Mouse (Mus musculus) bone marrow macrophage, adult 2 months (primary cell): ENCODE data around the gene Pacs2.

ENCODE experiments used
- CTCF ChIP-seq: IDR thresholded peaks from 2 replicates; pipeline ENCODE4 v1.5.1; 2012; ENCODE audit warnings: low read depth, mild to moderate bottlenecking, low read length, moderate library complexity
- POLR2A ChIP-seq: IDR thresholded peaks from 2 replicates; pipeline ENCODE4 v1.6.1; 2012; ENCODE audit warnings: mild to moderate bottlenecking, low read depth, low read length, borderline replicate concordance

DNA sequence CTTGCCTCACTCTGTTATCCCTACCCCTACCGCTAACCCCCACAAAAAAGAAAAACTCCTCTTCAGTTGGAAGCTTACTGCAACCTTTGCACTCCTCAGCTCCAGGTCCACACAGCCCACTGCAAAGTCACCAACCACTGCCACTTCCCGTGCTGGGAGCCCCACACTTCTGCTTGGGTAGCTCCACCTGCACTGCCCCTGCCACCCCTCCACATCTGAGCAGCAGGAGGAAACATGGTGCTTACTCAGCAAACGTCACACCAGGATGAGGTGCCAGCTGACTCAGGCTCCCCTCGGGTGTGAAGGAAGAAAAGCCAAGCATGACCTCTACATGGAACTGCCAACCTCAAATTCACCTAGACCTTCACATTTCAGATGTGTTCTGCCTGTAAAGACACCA lies 20.2 kb upstream of the Pacs2 start:
- TF ChIP-seq CTCF (no peak), POLR2A (no peak)
